Mouse (Mus musculus) myocyte (in vitro differentiated cells): Measurements from ENCODE around the gene Nisch.

Experiments
- E2F4 ChIP-seq: IDR thresholded peaks from one replicate; pipeline ENCODE4 v1.6.1; 2011; ENCODE audit warnings: mild to moderate bottlenecking, control low read depth, moderate library complexity; ENCODE audit not compliant: insufficient read depth
- MYOG ChIP-seq, 3 experiments: IDR thresholded peaks; one replicate each; pipeline ENCODE4 v1.6.1; 2011; ENCODE audit warnings: control low read depth in 2 of 3, low read depth in 2 of 3, mild to moderate bottlenecking in 2 of 3; ENCODE audit not compliant: insufficient read length in 2 of 3, control insufficient read depth in 1 of 3, insufficient read depth in 1 of 3
- POLR2A ChIP-seq: IDR thresholded peaks from one replicate; pipeline ENCODE4 v1.6.1; 2011; ENCODE audit warnings: low read depth, mild to moderate bottlenecking, control low read depth, moderate library complexity; ENCODE audit not compliant: insufficient read length
- POLR2AphosphoS2 ChIP-seq: IDR thresholded peaks from one replicate; pipeline ENCODE4 v1.6.1; 2011; ENCODE audit warnings: low read depth, control low read depth; ENCODE audit not compliant: insufficient read length
- TCF12 ChIP-seq: IDR thresholded peaks from one replicate; pipeline ENCODE4 v1.6.1; 2011; ENCODE audit warnings: mild to moderate bottlenecking, control low read depth; ENCODE audit not compliant: poor library complexity, insufficient read depth, severe bottlenecking
- USF1 ChIP-seq: IDR thresholded peaks from one replicate; pipeline ENCODE4 v1.6.1; 2011; ENCODE audit warnings: low read depth, mild to moderate bottlenecking, control low read depth, moderate library complexity

GRCm38 (mm10) chr14:31177287-31177686, 39.5 kb downstream of the Nisch start:
- no peak for TF ChIP-seq USF1
- no peak for TF ChIP-seq POLR2A
- TF ChIP-seq MYOG (IDR thresholded peaks at IDR 0.05; ENCODE audit: control insufficient read depth in 1 of 3, insufficient read depth in 1 of 3, insufficient read length in 2 of 3, low read depth in 2 of 3), result no peak
- no peak for TF ChIP-seq TCF12
- no peak for TF ChIP-seq POLR2AphosphoS2
- TF ChIP-seq E2F4, result no peak
